Mouse (Mus musculus) olfactory bulb, adult 2 months (tissue): Measurements from ENCODE around the gene Tmem108.

ENCODE experiments used
- CTCF ChIP-seq: fragments of 200-500 bp; IDR thresholded peaks from 2 replicates; pipeline ENCODE4 v1.5.1; 2012; ENCODE audit warnings: low read depth, mild to moderate bottlenecking, low read length, moderate library complexity; ENCODE audit not compliant: insufficient read depth
- POLR2A ChIP-seq: fragments of 200-500 bp; IDR thresholded peaks from 2 replicates; pipeline ENCODE4 v1.6.1; 2012; ENCODE audit warnings: mild to moderate bottlenecking, low read depth, low read length, moderate library complexity; ENCODE audit not compliant: insufficient read depth

- peak; percentile 62; the same call in 1 of the 2 replicates for TF ChIP-seq CTCF
- TF ChIP-seq POLR2A: no peak
These were observed 292.1 kb downstream of the Tmem108 start for GRCm38 (mm10) chr9:103469516-103469915.
